Mouse (Mus musculus) ZHBTc4 (cell line): ENCODE measurements at regions not wholly inside any gene's neighbourhood (a gene's known extent, or its start where the extent isn't known, plus 50 kb on each side); places are given as distances from the start of the nearest gene placed in this dataset.

Source experiments
- DNase-seq: peaks from one replicate; pipeline ENCODE4 v3.0.0-alpha.2; 2011; ENCODE audit warnings: low read depth, low spot score

GRCm38 (mm10) chr13:44128506-44129274 lies 344.1 kb downstream of the Cd83 start:
- no peak for DNase-seq

- no peak for DNase-seq
Measured at GRCm38 (mm10) chr13:44131916-44132315, 347.3 kb downstream of the Cd83 start.

- DNase-seq: no peak
Measured at GRCm38 (mm10) chr13:44132510-44132909, 347.9 kb downstream of the Cd83 start.

- DNase-seq: no peak
Measured at GRCm38 (mm10) chr13:44133436-44133835, 348.9 kb downstream of the Cd83 start.

GRCm38 (mm10) chr13:44141181-44141580 lies 356.6 kb downstream of the Cd83 start:
- no peak for DNase-seq

- DNase-seq: no peak
Measured at GRCm38 (mm10) chr13:44145441-44145840, 360.9 kb downstream of the Cd83 start.

- peak; percentile 52 for DNase-seq
Measured at GRCm38 (mm10) chr13:44147841-44148240, 363.3 kb downstream of the Cd83 start.

- DNase-seq: no peak
Measured at GRCm38 (mm10) chr13:44149499-44149898, 364.9 kb downstream of the Cd83 start.

GRCm38 (mm10) chr13:44151526-44151925 lies 367.0 kb downstream of the Cd83 start:
- DNase-seq: no peak

GRCm38 (mm10) chr13:44152806-44153613 lies 368.4 kb downstream of the Cd83 start:
- DNase-seq: no peak

- DNase-seq: peak; percentile 21
Measured at GRCm38 (mm10) chr13:44153784-44154183, 369.2 kb downstream of the Cd83 start.

GRCm38 (mm10) chr13:44155956-44156355 lies 371.4 kb downstream of the Cd83 start:
- DNase-seq: no peak

- DNase-seq: no peak
Measured at GRCm38 (mm10) chr13:44156546-44156945, 372.0 kb downstream of the Cd83 start.

GRCm38 (mm10) chr13:44157236-44157635 lies 372.7 kb downstream of the Cd83 start:
- no peak for DNase-seq

- no peak for DNase-seq
Measured at GRCm38 (mm10) chr13:44158364-44158763, 373.8 kb downstream of the Cd83 start.

GRCm38 (mm10) chr13:44159346-44159745 lies 374.8 kb downstream of the Cd83 start:
- no peak for DNase-seq

- no peak for DNase-seq
Measured at GRCm38 (mm10) chr13:44164746-44165145, 380.2 kb downstream of the Cd83 start.

- DNase-seq: no peak
Measured at GRCm38 (mm10) chr13:44167186-44167585, 382.6 kb downstream of the Cd83 start.

GRCm38 (mm10) chr13:44168186-44168585 lies 383.6 kb downstream of the Cd83 start:
- no peak for DNase-seq

GRCm38 (mm10) chr13:44171639-44172038 lies 387.1 kb downstream of the Cd83 start:
- no peak for DNase-seq

GRCm38 (mm10) chr13:44172701-44173100 lies 388.1 kb downstream of the Cd83 start:
- no peak for DNase-seq

GRCm38 (mm10) chr13:44174236-44174635 lies 389.7 kb downstream of the Cd83 start:
- DNase-seq: no peak
